Mouse (Mus musculus) CH12.LX (cell line): ENCODE measurements around the gene Pilra.

Experiments used
- CTCF ChIP-seq, 2 experiments: IDR thresholded peaks in 1 of 2; conservative IDR thresholded peaks in 1 of 2; 2 replicates each; pipeline ENCODE4 v1.5.1; 2011 to 2012; ENCODE audit warnings: low read depth in 2 of 2, low read length in 2 of 2, improper control_type of control experiment in 1 of 2, inconsistent platforms in 1 of 2, mild to moderate bottlenecking in 1 of 2, moderate library complexity in 1 of 2
- E2F4 ChIP-seq: IDR thresholded peaks from 2 replicates; pipeline ENCODE4 v1.6.1; 2011; ENCODE audit warnings: low read depth, low read length, improper control_type of control experiment; ENCODE audit not compliant: insufficient replicate concordance
- ELF1 ChIP-seq: IDR thresholded peaks from 2 replicates; pipeline ENCODE4 v1.6.1; 2014; ENCODE audit warnings: low read depth, mild to moderate bottlenecking, inconsistent platforms, low read length, improper control_type of control experiment
- HCFC1 ChIP-seq: IDR thresholded peaks from 2 replicates; pipeline ENCODE4 v1.6.1; 2012; ENCODE audit warnings: low read depth, mild to moderate bottlenecking, inconsistent platforms, low read length, improper control_type of control experiment
- JUN ChIP-seq: IDR thresholded peaks from 2 replicates; pipeline ENCODE4 v1.6.1; 2011; ENCODE audit warnings: low read depth, mild to moderate bottlenecking, low read length, improper control_type of control experiment, moderate library complexity; ENCODE audit not compliant: insufficient read depth
- MAFK ChIP-seq: IDR thresholded peaks from 2 replicates; pipeline ENCODE4 v1.6.1; 2011; ENCODE audit warnings: low read length, improper control_type of control experiment; ENCODE audit not compliant: insufficient replicate concordance
- MAZ ChIP-seq: IDR thresholded peaks from 2 replicates; pipeline ENCODE4 v1.6.1; 2012; ENCODE audit warnings: low read depth, mild to moderate bottlenecking, inconsistent platforms, low read length, improper control_type of control experiment, moderate library complexity
- MYC ChIP-seq: IDR thresholded peaks from 2 replicates; pipeline ENCODE4 v1.6.1; 2011; ENCODE audit warnings: low read depth, mild to moderate bottlenecking, improper control_type of control experiment, low read length
- POLR2A ChIP-seq: IDR thresholded peaks from 2 replicates; pipeline ENCODE4 v1.6.1; 2011; ENCODE audit warnings: low read depth, mild to moderate bottlenecking, improper control_type of control experiment, low read length
- RCOR1 ChIP-seq: conservative IDR thresholded peaks from 2 replicates; pipeline ENCODE4 v1.6.1; 2012; ENCODE audit warnings: low read depth, mild to moderate bottlenecking, inconsistent platforms, low read length, improper control_type of control experiment
- USF1 ChIP-seq: IDR thresholded peaks from 2 replicates; pipeline ENCODE4 v1.6.1; 2014; ENCODE audit warnings: low read depth, mild to moderate bottlenecking, inconsistent platforms, low read length, improper control_type of control experiment
- USF2 ChIP-seq: conservative IDR thresholded peaks from 2 replicates; pipeline ENCODE4 v1.6.1; 2011; ENCODE audit warnings: low read depth, low read length, improper control_type of control experiment
- ZC3H11A ChIP-seq: IDR thresholded peaks from 2 replicates; pipeline ENCODE4 v1.6.1; 2012; ENCODE audit warnings: low read depth, mild to moderate bottlenecking, inconsistent platforms, low read length, improper control_type of control experiment

DNA sequence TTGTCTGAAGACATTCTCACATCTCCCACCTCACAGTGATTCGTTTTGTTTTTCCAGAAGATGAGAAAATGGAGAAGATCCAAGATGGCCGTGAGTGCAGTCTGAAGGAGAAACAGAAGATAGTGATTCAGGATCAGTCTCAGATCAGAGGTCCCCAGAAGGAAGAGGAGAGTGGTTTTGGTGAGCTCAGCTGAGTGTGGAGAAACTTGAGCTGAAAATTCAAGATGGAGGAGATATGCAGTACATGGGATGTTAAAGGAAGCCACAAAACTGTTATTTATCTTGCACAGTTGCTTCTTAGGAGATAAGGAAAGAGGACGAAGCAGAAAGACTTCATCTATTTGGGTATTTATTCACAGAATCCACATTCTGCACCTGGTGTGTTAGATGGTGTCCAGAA lies 35.2 kb downstream of the Pilra start:
- TF ChIP-seq RCOR1 (no peak), ZC3H11A (no peak), ELF1 (no peak), CTCF (conservative IDR thresholded peaks at IDR 0.05 in 1 of 2, IDR thresholded peaks at IDR 0.05 in 1 of 2; ENCODE audit: low read depth in 2 of 2, low read length in 2 of 2) (no peak), POLR2A (no peak), MAFK (no peak), USF1 (no peak), JUN (no peak), MAZ (no peak), E2F4 (no peak), HCFC1 (no peak), USF2 (no peak), MYC (no peak)
